Mouse (Mus musculus): ENCODE results near the gene Rflnb.
"Not testable (repeated sequence)": the region's sequence is repeated elsewhere in the genome, so short reads cannot be mapped to it uniquely, and the experiment has no call there.

The Rflnb gene

DNA sequence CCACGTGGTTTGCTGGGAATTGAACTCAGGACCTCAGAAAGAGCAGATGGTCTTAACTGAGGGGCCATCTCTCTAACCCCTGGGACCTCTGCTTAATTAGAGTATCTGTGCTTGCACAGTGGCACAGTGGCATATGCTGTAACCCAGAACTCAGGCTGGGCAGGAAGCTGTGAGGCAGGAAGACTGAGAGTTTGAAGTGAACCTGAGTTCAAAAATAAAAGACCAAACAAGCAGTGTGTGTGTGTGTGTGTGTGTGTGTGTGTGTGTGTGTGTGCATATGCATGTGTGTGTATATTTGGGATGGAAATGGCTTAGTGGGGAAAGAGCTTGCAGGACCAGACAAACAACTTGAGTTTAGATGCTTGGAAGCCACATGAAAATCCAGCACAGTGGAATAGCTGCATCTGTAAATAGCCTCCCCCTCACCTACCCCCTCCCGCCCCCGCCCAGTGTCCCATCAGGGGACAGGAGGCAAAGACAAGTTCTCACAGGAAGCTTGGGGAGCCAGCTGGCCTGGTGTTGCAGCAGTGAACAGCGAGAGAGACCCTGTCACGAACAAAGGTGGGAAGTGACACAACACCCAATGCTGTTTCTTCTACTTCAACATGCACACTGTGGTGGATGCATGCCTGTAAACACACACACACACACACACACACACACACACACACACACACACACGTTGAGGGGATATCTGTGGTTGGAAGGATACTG lies 10.2 kb upstream of the Rflnb start:
- DNase-seq = no peak

- peak; percentile 67 to 81 for DNase-seq
Observed at GRCm38 (mm10) chr11:76035182-76035581, 7.6 kb upstream of the Rflnb start.

- DNase-seq = no peak
Observed at GRCm38 (mm10) chr11:76033836-76034235, 6.3 kb upstream of the Rflnb start.

DNA sequence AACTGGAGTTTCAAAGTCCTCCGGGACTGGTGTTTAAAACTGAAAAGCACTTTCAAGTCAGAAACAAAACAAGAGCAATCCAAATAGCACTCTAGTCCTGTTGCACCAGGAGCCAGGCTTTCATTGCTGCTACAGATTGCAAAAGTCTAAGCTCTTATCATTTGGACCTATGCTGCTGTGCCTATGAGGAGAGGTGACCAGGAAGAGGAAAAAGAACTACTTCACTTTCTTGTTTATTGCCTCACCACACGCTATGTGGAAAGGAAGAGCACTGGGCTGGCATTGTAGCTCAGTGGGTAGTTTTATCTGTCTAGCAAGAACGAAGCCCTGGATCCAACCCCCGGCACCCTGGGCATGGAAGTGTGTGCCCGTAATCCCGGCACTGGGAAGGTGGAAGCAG lies 5.8 kb upstream of the Rflnb start:
- no peak for DNase-seq

DNA sequence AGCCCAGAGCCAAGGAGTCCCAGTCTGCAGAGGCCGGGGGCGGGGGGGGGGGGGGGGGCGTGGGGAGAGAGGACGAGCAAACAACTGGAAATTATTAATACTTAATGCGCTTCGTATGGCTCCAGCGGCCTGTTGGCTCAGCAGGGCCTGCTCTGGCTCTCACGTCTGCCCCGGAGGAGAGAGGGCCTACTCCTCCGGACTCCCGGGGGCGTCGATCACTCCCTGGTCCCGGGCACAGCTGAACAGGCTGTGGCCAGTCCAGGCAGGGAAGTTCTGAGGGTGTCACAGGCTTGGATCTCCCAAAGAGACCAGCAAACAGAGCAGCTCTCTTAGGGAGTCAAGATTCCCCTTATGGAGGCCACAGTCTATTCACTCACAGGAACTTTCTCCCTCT lies 487 bp upstream of the Rflnb start:
- DNase-seq = no peak

DNA sequence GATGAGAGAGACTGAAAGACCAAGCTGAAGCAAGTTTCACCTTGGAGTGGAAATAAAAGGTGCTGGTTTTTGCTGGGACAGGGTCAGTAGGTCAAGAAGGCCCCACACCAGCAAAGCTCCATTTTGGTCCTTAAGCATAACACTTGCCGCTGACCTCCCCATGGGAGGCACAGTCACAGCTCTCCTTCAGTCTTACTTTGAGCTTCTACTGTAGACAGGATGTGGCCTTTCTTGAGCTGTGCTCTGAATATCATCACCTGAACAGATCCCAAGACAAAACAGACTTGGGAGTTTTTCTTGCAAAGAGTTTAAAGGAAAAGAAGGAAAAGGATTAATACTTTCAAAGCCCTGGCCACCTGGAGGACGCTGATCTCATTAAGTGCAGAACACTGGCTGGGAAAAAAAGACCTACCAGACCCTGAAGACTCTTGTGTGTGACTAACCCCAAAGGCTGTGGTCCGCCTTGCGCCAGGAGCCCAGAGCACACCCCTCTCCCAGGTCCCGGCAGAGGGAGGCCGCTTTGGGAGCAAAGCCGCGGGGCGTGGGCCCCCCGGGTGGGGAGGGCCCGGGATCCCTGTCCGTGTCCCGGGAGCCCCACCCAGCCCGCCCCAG lies 949 bp downstream of the Rflnb start:
- DNase-seq = no peak

DNA sequence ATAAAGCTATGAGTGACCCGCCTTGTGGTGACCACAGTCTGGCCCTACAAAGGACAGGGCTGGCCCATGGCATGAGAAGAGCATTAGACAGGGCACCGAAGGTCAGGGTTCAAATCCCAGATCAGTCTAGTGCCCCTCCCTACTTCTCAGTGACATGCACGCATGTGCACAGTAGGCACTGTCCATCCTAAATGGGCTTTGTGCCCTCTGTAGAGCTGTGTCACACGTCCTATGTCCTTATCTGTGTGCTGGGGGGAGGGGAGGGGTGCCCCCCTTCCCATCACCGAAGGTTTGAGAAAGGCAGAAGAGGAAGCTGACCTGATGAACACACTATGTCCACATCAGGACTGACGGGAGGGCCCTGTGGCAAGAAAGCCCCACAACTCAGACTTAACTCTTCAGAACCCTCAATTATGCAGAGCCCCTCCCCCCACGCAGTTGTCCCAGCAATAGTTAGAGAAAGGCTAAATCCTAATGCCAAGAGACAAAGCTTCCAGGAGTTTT lies 2.5 kb downstream of the Rflnb start:
- DNase-seq = no peak

GRCm38 (mm10) chr11:76020916-76021315 lies 6.7 kb downstream of the Rflnb start:
- no peak for DNase-seq

DNA sequence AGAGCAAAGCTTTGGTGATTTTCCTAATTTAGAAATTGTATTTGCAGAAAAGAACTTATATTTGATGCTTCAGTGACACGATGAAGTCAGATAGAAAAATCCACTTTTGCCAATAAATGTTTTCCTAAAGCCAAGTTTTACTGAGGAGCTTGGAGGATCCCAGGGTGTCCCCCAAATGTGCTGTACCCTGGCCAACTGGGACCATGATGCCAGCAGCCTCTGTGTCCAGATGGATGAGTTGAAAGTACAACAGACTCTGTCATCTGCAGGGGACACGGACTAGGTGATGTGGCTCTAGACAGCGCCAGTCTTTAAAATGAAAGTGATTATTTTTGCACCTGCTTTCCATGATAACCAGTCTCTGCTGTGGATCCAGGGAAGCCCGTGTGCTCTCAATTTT lies 7.7 kb downstream of the Rflnb start:
- DNase-seq = no peak

DNA sequence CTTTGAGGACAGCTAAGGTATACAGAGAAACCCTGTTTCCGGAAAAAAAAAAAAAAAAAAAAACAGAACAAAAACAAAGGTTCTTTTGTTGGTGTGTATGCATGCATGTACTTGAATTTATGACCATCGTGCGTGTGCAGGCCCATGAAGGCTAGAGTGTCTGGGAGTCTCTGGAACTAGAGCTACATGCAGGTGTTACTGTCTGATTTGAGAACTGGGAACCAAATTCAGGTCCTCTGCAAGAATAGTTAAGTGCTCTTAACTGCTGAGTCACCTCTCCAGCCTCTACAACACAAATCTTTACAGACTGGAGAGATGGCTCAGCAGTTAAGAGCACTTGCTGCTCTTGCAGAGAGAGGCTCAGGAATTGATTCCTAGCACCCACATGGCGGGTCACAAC lies 11.8 kb downstream of the Rflnb start:
- DNase-seq = no peak

- no peak for DNase-seq
Observed at GRCm38 (mm10) chr11:76015251-76015650, 12.3 kb downstream of the Rflnb start.

- no peak for DNase-seq
Observed at GRCm38 (mm10) chr11:76010838-76011624, 16.6 kb downstream of the Rflnb start.

GRCm38 (mm10) chr11:76009101-76009500 lies 18.5 kb downstream of the Rflnb start:
- no peak for DNase-seq

GRCm38 (mm10) chr11:76008162-76008561 lies 19.4 kb downstream of the Rflnb start:
- no peak for DNase-seq

DNA sequence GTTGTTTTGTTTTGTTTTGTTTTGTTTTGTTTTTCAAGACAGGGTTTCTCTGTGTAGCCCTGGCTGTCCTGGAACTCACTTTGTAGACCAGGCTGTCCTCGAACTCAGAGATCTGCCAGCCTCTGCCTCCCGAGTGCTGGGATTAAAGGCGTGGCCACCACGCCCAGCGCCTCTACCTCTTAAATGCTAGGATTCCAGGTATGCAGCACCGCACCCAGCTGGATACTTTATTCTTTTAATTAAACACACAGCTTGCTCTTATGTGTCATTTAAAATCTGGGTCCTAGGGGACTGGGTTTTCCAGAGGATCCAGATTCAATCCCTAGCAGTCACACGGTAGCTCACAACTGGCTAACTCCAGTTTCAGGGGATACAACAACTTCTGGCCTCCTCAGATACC lies 23.3 kb downstream of the Rflnb start:
- not testable (repeated sequence) for DNase-seq

- no peak for DNase-seq
Observed at GRCm38 (mm10) chr11:76001237-76001878, 26.2 kb downstream of the Rflnb start.

GRCm38 (mm10) chr11:76000701-76001100 lies 26.9 kb downstream of the Rflnb start:
- DNase-seq = no peak

- DNase-seq = peak; percentile 90 to 92
Observed at GRCm38 (mm10) chr11:75999440-76000155, 28.0 kb downstream of the Rflnb start, which contains the start of gene 1700016K19Rik. TSS of gene 1700016K19Rik (plus strand) at chr11:75999912.

GRCm38 (mm10) chr11:75994357-75994756 lies 33.2 kb downstream of the Rflnb start:
- DNase-seq = no peak

DNA sequence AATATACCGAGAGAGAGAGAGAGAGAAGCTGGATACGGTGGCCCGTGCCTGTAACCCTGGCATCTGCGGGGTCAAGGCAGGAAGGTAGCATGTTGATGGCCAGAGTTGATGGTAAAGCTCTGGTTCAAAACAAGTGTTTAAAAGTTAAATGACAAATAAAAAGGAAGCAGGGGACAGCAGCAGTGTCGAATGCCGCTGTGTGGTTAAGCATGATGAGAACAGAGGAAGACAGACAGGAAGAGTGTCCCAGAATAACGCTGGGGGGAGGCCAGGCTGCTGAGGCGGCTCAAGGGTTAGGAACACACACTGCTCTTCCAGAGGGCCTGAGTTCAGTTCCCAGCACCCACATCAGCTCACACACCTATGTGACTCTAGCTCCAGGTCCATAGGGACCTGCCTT lies 35.1 kb downstream of the Rflnb start:
- DNase-seq = no peak

GRCm38 (mm10) chr11:75991911-75992310 lies 35.7 kb downstream of the Rflnb start:
- no peak for DNase-seq
